10 mouse cellular contexts compared by ENCODE assay signal in the genomic region with DNA sequence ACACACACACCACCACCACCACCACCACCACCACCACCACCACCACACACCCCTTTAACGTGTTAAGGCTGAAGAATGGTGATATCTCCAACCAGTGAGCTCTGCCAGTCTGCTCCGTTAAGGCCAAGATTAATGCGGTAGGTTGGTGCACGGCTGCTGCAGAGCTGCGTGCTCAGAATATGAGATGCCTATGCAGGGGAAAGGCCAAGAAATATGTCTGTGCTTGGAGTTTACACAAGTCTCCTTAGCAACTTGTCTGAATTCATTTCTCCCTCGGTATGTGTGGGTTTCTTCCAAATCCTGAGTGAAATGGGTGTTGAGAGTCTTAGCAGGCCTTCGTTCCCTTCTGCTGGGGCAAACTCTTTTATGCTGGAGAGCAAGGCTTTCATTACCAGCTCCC.
DNase-seq lines count a peak whose midpoint lies in the region; ATAC-seq and TF ChIP-seq lines count a peak whose summit lies in the region.
"Had no signal": no experiment of that assay in that cellular context is flagged by ENCODE, and none has a peak within 500 bp of the region (broad histone marks: within the 10 kb centered on the region; RNA-seq: fewer than 3 reads in every experiment).

No protein-coding gene starts in this region.

- DNase-seq in lung, postnatal 0 days (ENCODE audit: low spot score), result no peak
- DNase-seq in left cerebral cortex, adult 8-10 months (ENCODE audit: low spot score in 2 of 2), result peak; percentile 9
- no peak for DNase-seq in thymus, postnatal 36 days
- DNase-seq in embryo, embryonic 10.5 days (ENCODE audit: low spot score), result no peak
- DNase-seq: kidney, adult 8-10 months; lung, postnatal 4 days had no signal

- no peak overlapping the region for H3K4me3 ChIP-seq in lung, embryonic 16.5 days (ENCODE audit: low read length)
- no peak overlapping the region for H3K4me3 ChIP-seq in lung, postnatal 0 days (ENCODE audit: low read depth, low read length)
- no peak overlapping the region for H3K4me3 ChIP-seq in forebrain, embryonic 16.5 days (replicated peaks; ENCODE audit: low read length)
- H3K4me3 ChIP-seq in stomach, embryonic 14.5 days (ENCODE audit: low read depth, low read length), result no peak overlapping the region
- no peak overlapping the region for H3K4me3 ChIP-seq in liver, embryonic 12.5 days

- 0 out of 2 replicates have a peak, but pooled peaks have one; percentile 31 for ATAC-seq in lung, embryonic 16.5 days (ENCODE audit: low read depth)
- no peak for ATAC-seq in lung, postnatal 0 days
- peak; percentile 83 for ATAC-seq in forebrain, embryonic 16.5 days
- ATAC-seq in stomach, embryonic 14.5 days (ENCODE audit: insufficient number of reproducible peaks, insufficient read depth, low FRiP score, low read depth), result no peak
- ATAC-seq in liver, embryonic 12.5 days, result no peak

- no peak overlapping the region for H3K27ac ChIP-seq in lung, embryonic 16.5 days (ENCODE audit: low read length)
- H3K27ac ChIP-seq in lung, postnatal 0 days (ENCODE audit: low read length), result no peak overlapping the region
- peak overlapping the region; percentile 76 for H3K27ac ChIP-seq in forebrain, embryonic 16.5 days (ENCODE audit: low read length)
- H3K27ac ChIP-seq in stomach, embryonic 14.5 days (ENCODE audit: low read length), result peak overlapping the region; percentile 58
- H3K27ac ChIP-seq in liver, embryonic 12.5 days, result no peak overlapping the region

- no peaks in the 10 kb centered on the region for H3K36me3 ChIP-seq in lung, embryonic 16.5 days (ENCODE audit: control insufficient read depth, insufficient read depth, low read length)
- H3K36me3 ChIP-seq in lung, postnatal 0 days (ENCODE audit: insufficient read depth, low read length), result no peaks in the 10 kb centered on the region
- no peaks in the 10 kb centered on the region for H3K36me3 ChIP-seq in forebrain, embryonic 16.5 days (ENCODE audit: control insufficient read depth, insufficient read depth)
- H3K36me3 ChIP-seq in stomach, embryonic 14.5 days (ENCODE audit: control insufficient read depth, insufficient read depth, low read length), result no peaks in the 10 kb centered on the region
- H3K36me3 ChIP-seq in liver, embryonic 12.5 days, result no peaks in the 10 kb centered on the region

- H3K27me3 ChIP-seq in lung, embryonic 16.5 days (ENCODE audit: control insufficient read depth, insufficient read depth, low read depth, low read length), result no peaks in the 10 kb centered on the region
- H3K27me3 ChIP-seq in lung, postnatal 0 days (replicated peaks; ENCODE audit: insufficient read depth, low read length), result no peaks in the 10 kb centered on the region
- H3K27me3 ChIP-seq in forebrain, embryonic 16.5 days (replicated peaks; ENCODE audit: control insufficient read depth, insufficient read depth, low read length), result no peaks in the 10 kb centered on the region
- no peaks in the 10 kb centered on the region for H3K27me3 ChIP-seq in stomach, embryonic 14.5 days (ENCODE audit: control insufficient read depth, insufficient read depth, low read length)
- H3K27me3 ChIP-seq in liver, embryonic 12.5 days (replicated peaks), result no peaks in the 10 kb centered on the region

- no peak overlapping the region for H3K4me2 ChIP-seq in lung, embryonic 16.5 days (ENCODE audit: low read depth, low read length)
- H3K4me2 ChIP-seq in lung, postnatal 0 days (replicated peaks; ENCODE audit: low read depth, low read length), result no peak overlapping the region
- H3K4me2 ChIP-seq in forebrain, embryonic 16.5 days (ENCODE audit: low read length), result no peak overlapping the region
- H3K4me2 ChIP-seq in stomach, embryonic 14.5 days (replicated peaks; ENCODE audit: low read depth, low read length), result no peak overlapping the region
- no peak overlapping the region for H3K4me2 ChIP-seq in liver, embryonic 12.5 days

- peaks cover 17% of the 10 kb centered on the region for H3K4me1 ChIP-seq in lung, embryonic 16.5 days (replicated peaks; ENCODE audit: control insufficient read depth, insufficient read depth, low read length)
- H3K4me1 ChIP-seq in lung, postnatal 0 days (ENCODE audit: insufficient read depth, low read depth, low read length), result no peaks in the 10 kb centered on the region
- H3K4me1 ChIP-seq in forebrain, embryonic 16.5 days (replicated peaks; ENCODE audit: control insufficient read depth, insufficient read depth, low read length), result peaks cover 32% of the 10 kb centered on the region
- H3K4me1 ChIP-seq in stomach, embryonic 14.5 days (ENCODE audit: control insufficient read depth, insufficient read depth, low read length), result peaks cover 20% of the 10 kb centered on the region
- no peaks in the 10 kb centered on the region for H3K4me1 ChIP-seq in liver, embryonic 12.5 days

- TF ChIP-seq CTCF in lung, postnatal 0 days (IDR thresholded peaks at IDR 0.05), result no peak

- 40% methylated on average over 7 of the region's 7 CpGs for WGBS in lung, embryonic 16.5 days
- 54% methylated on average over 7 of the region's 7 CpGs for WGBS in lung, postnatal 0 days
- WGBS in forebrain, embryonic 16.5 days, result 33% methylated on average over 7 of the region's 7 CpGs
- 39% methylated on average over 7 of the region's 7 CpGs for WGBS in stomach, embryonic 14.5 days
- WGBS in liver, embryonic 12.5 days (ENCODE audit: insufficient replicate concordance), result 70% methylated on average over 7 of the region's 7 CpGs

- H3K9me3 ChIP-seq in lung, embryonic 16.5 days (ENCODE audit: control insufficient read depth, low read length), result no peaks in the 10 kb centered on the region
- no peaks in the 10 kb centered on the region for H3K9me3 ChIP-seq in lung, postnatal 0 days (ENCODE audit: low read length)
- no peaks in the 10 kb centered on the region for H3K9me3 ChIP-seq in forebrain, embryonic 16.5 days (ENCODE audit: control insufficient read depth, low read length)
- H3K9me3 ChIP-seq in stomach, embryonic 14.5 days (ENCODE audit: control insufficient read depth, low read depth, low read length), result no peaks in the 10 kb centered on the region
- H3K9me3 ChIP-seq in liver, embryonic 12.5 days (replicated peaks), result no peaks in the 10 kb centered on the region

- no peak overlapping the region for H3K9ac ChIP-seq in lung, embryonic 16.5 days (ENCODE audit: low read length)
- H3K9ac ChIP-seq in lung, postnatal 0 days (replicated peaks; ENCODE audit: low read depth), result no peak overlapping the region
- no peak overlapping the region for H3K9ac ChIP-seq in forebrain, embryonic 16.5 days (replicated peaks; ENCODE audit: low read depth, low read length)
- H3K9ac ChIP-seq in stomach, embryonic 14.5 days (replicated peaks; ENCODE audit: low read depth, low read length), result no peak overlapping the region
- no peak overlapping the region for H3K9ac ChIP-seq in liver, embryonic 12.5 days

- no peak for TF ChIP-seq EP300 in lung, postnatal 0 days (IDR thresholded peaks at IDR 0.05)

Comparison
In these comparisons a context has a peak if more than half of its experiments do, and no peak if none do; other contexts are left out.
1. ATAC-seq: peak in lung, embryonic 16.5 days (single experiment) and forebrain, embryonic 16.5 days (single experiment); none in lung, postnatal 0 days (single experiment), stomach, embryonic 14.5 days (single experiment) and liver, embryonic 12.5 days (single experiment).
2. H3K27ac ChIP-seq: peak in forebrain, embryonic 16.5 days (single experiment) and stomach, embryonic 14.5 days (single experiment); none in lung, embryonic 16.5 days (single experiment), lung, postnatal 0 days (single experiment) and liver, embryonic 12.5 days (single experiment).
3. DNase-seq: peak in left cerebral cortex, adult 8-10 months (2 of 2); none in lung, postnatal 0 days (single experiment), thymus, postnatal 36 days (0 of 2) and embryo, embryonic 10.5 days (single experiment).